Mouse (Mus musculus) CD4-positive, CD25-positive, alpha-beta regulatory T cell, adult 4 months (primary cell): ENCODE results near the gene Cinp. TPM values are rescaled to one million over a fixed set of nuclear protein-coding genes. Genes with fewer than 3 reads are reported as not detected.
A peak's percentile ranks its signal among the peaks of the same experiment; 100 is the strongest.

Experiments used
- ATAC-seq: one replicate; pipeline ENCODE4 v1.8.0; 2017
- polyA plus RNA-seq, 2 experiments: library from polyadenylated mRNA; unstranded; fragments of 100-300 nt; shearing (Covaris generic); gene quantifications; one replicate each; pipeline ENCODE4 v1.2.1; 2017

Cinp gene
- 10 to 100 TPM; 37.3 to 44.2 TPM for polyA plus RNA-seq

DNA sequence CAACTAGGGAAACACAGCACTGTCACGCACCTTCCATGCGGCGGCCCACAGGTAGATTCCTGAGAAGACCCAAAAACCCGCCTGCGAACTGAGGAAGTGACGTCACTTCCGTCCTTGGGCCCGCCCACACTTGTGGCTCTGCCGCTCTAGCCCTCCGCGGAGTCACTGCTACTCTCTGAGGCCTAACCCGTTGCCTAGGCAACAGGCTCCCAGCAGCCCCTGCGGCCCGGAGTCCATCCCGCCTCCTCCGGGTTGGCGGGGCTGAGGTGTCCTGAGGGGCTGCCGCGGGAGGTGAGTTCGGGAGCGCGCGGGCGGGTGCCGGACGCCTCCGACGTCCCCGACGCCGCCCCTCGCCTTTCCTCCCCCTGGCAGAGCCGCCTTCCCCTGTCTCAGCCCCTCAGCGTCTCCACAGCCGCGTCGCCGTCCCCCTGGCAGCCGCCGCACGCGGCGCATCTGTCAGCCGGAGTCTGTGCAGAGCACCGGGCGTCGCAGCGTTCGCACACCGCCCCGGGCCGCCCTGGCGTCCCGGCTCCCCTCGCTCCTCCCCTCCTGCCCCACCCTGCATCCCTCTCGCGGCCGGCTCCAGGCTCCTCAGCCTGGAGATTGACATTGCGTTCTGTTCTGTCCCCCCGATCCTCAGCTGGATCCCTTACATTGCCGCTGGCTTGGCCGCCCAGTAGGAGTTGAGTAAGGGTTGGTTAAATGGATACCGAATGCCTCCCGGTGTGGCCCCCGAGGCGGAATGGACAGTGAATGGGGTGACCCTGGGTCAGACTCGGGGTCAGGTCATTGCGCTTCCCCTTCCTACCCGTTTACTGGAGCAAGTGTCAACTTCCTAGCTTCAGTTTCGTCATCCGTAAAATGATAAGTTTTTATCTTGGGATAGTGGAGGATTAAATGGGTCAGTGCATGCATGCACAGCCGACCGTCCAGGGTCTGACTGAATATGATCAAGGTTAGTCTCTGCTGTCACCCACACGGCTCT lies at the start of gene Cinp, which contains the start of gene Tecpr2:
TSS of gene Cinp (minus strand) at position 110 of the 985 bp plus-strand sequence.
TSS of gene Tecpr2 (plus strand) at position 229 of the 985 bp plus-strand sequence.
- ATAC-seq: peak; percentile 97

DNA sequence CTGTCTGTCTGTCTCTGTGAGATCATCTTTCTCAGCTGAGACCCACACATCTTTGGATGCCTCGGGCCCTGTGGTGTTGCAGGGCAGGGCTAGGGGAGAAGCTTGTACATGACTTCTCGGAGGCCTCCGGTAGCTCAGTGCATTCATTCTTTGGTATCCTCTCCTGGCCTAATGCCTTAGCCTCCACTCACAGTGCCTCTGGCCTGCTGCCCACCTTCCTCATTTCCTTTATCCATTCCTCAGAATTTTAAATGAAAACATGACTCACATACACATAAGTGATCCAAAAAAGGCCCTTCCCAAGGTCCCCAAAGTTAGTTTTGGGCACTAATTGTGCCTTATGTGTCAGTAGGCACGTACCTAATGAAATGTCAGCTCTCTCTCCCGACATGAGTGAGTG lies 48.6 kb upstream of the Cinp start:
- no peak for ATAC-seq

DNA sequence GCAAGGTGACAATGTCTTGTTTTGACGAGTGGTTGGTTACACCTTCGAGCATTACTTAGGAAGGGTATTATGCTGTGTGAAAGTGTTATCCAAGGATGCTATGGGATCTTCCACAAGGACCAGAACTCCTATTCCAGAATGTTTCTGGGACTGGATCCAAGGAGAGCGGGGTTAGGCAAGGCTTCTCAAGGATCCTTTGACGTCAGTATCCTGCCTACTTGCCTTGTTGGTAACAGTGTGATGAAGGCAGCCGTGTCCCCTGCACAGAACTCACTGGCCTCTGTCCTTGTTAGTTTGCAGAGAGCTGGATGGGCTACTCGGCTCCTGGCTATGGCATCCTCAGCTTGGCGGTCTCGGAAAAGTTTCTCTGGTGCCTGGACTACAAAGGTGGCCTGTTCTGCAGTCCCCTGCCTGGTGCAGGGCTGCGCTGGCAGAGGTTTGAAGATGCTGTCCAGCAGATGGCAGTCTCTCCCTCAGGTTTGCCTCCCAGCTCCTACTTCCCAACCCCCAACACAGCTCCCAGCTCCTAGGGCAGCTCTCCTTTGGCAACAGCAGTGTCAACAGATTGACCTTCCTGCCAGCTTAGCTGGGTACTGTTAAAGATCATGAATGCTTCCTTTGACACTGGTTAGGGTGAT lies 47.2 kb upstream of the Cinp start:
- no peak for ATAC-seq

DNA sequence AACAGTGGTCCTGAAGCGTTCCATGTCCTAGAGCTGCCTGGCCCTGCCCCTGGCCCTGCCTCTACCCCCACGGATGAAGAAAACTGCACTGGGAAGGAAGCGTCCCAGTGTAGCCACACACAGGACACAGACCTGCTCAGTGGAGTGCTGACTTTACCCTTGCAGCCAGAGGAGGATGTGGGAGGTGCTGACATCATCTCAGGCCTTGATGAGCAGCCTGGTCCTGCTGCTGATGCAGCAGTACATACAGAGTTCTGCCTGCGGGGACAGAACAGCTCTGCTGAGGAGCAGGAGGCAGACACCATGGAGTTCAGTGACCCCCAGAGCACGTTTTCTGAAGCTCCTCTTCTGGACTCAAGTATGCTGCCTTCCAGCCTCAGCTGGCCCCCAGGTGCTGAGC lies 43.9 kb upstream of the Cinp start:
- no peak for ATAC-seq

DNA sequence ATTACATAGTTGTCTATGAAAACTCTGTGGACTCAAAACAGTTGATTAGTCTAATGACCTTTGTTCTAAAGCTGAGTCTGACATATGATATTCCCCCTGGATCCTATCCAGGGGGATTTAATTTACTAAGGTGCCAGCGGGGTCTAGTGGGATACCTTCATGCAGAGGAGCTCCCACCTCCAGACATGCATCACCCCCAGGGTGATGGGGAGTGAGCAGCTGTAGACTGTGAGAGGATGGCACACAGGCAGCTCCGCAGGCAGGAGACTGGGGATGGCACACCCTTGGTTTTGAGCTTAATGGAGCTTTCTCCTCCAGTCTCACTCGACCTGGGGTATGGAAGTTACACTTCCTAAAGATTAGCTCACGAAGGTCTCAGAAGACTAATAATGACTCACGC lies 32.6 kb upstream of the Cinp start:
- ATAC-seq: no peak

DNA sequence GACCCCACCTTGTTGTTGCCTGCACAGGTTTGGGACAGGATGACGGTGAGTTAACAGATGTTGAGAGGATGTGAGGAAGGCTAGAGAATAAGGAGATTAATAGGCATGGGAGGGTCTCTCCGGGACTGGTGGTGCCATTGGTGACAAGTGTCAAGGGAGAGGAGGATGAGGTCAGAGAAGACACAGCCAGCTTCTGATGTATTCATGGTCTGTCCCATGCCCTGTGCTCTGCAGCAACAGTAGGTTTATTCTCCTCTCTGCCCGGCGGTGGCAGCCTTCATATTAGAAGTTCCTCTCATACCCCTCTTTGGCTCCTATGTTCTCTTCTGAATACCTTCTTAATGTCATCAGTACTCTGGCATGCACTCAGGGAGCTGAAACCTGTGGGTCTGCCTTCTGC lies 31.3 kb upstream of the Cinp start:
- ATAC-seq: no peak

DNA sequence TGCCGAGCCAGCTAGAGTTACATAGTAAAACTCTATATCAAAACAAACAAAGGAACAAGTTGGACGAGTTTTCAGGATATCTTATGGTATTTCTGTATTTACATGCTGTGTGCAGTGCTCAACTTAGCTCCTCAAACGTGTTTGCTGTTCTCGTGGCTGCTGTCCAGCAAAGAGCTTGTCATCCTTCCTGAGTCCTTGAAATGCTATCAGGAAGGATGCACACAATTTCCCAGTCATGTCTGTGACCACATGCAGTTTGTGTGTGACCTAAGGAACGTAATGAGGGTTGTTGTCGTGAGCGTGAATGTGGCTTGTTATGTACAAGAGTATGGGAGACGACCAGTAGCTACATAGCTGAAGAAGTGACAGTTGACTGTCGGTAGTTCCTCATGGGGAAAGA lies 26.8 kb upstream of the Cinp start:
- ATAC-seq: no peak

DNA sequence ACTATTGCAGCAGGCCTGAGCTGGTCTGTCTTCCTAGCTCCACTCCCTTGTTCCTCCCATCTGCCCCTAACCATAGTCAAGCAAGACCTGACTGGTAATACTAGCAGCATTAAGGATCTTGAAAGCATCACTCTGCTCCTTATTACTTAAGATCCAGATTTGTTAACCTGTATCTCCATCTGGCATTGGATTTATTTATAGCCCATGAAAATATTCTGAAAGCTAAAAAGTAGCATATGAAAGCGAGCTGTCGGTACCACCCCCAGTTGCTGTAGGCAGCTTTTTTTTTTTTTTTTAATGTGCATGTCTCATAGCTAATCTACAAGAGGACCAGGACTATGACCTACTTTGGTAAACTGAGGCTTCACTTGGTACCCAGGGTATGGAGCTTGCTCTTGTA lies 21.0 kb upstream of the Cinp start:
- no peak for ATAC-seq

DNA sequence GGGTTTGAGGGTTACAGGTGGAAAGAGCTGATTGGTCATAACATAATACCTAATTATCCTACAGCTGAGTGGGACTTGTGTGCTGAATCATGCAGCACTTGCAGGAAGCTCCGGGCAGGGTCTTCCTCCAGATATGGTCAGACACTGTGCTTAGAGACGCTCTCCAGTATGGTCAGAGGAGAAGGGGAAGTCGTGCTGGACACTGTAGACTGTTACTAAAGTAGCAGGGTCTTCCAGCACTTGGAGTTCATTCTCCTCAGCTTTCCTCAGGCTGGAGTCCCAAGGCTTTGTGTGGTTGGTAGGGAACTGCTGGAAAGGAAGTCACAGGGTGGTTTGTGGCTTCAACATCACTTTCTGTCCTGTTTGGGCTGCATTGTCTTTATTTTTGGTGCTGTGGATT lies 18.9 kb upstream of the Cinp start:
- no peak for ATAC-seq

DNA sequence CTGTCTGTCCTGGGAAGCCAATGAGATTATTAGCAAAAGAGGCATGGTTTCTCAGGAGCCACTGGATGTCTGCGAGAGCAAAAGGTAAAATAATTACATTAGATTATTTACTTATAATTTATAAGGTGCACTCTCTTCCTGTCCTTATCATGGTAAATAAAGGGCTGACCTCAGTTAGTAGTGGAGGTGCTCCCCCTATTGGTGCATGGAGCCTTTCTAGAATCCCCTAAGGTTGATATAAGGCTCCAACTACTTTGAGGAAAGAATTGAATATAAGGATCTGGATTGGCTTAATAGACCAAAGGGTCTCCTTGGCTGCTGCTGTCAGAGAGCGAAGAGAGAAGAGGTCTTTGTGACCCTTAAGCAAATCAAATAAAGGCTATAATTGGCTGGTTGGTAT lies 14.6 kb upstream of the Cinp start:
- ATAC-seq: no peak

DNA sequence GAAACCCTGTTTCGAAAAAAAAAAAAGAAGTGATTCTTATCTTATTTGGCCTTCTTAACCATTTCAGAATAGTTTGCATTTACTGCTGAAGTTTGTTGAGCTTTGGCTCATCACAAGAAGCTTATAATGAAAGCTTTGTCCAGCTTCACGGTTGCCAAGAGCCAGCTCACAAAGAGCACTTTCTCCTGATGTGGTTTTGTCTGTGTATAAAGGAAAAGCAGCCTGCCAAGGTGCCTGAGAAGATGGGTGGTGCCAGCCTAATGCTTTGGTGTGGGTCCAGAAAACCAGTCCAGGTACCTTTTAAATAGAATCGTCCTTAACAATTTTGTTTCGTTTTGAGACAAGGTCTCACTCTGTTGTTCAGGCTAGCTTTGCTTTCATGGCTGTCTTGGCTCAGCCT lies 13.2 kb upstream of the Cinp start:
- no peak for ATAC-seq

DNA sequence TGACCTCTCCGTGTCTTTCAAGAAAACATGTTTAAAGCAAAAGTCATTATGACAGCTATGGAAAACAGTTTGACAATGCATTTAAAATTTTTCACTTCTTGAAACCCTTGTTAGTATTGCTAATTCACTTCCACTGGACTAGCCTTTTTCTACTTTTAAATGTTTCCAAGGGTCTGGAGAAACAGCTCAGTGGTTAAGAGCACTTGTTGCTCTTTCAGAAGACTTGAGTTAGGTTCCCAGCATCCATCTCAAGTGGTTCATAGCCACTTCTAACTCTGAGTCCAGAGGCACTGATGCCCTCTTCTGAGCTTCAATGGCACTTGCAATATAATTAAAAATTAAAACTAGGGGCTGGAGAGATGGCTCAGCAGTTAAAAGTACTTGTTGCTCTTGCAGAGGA lies 2.9 kb upstream of the Cinp start:
- ATAC-seq: no peak

DNA sequence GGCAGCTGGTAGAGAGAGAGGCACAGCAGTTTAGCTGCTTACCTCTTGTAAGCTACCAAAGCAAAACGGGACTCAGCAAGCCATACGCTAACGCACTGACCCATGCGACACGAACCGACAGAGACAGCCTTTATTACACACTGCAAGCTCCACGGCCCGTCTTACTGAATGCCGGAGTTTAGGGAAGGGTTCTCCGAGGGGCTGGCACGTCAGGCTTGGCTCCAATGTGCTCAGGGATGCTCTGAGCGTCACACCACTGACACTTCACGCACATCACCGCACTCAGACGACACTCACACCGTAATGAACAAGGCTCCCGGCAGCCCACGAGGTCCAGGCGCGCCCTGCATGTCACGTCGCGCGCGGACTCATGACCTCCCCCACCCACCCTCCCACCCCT lies 339 bp downstream of the Cinp start:
- peak; percentile 24 for ATAC-seq

DNA sequence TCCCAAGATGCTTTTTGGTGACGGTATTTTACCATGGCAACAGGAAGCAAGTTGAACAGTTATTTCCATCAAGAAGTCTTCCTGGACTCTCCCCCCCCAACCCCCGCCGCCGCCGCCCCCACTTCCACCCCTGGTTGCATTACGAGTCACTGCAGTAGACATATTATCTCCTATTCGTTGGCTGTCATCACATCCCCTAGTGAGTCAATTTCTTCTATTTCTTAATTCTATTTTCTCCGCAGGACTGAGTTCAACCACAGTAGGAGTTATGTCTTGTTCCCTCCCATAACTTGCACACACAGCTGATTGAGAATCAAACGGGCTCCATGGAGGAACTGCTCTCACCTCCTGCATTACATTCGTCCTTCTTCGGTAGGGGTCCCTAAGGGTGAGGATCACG lies 839 bp downstream of the Cinp start:
- no peak for ATAC-seq

DNA sequence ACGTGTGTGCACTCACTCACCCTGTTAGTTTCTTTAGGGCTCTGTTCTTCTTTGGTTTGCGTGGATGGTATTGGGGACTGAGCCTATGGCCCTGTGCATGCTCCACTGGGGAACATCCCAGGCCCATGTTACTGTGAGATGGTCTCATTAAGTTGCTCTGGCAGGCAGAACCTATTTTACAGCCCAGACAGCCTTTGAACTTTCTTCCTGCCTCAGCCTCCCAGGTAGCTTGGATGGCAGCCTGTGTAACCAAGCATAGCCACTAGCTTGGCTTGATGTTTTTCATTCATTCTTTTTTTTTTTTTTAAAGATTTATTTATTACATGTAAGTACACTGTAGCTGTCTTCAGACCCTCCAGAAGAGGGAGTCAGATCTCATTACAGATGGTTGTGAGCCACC lies 3.7 kb downstream of the Cinp start:
- no peak for ATAC-seq

DNA sequence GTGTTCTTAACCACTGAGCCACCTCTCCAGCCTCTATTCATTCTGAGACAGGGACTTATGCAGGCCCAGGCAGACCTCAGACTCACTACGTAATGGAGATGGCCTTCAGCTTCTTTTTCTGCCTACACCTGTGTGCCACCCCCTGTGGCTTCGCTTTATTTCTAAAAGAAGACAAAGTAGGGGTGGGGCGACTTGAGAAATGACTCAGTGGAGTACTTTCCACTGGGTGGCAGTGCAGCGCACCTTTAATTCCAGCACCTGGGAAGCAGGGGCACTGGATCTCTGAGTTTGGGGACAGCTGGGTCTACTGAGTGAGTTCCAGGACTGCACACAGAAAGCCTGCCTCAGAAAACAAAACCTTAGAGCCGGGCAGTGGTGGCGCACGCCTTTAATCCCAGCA lies 6.7 kb downstream of the Cinp start:
- ATAC-seq: no peak

DNA sequence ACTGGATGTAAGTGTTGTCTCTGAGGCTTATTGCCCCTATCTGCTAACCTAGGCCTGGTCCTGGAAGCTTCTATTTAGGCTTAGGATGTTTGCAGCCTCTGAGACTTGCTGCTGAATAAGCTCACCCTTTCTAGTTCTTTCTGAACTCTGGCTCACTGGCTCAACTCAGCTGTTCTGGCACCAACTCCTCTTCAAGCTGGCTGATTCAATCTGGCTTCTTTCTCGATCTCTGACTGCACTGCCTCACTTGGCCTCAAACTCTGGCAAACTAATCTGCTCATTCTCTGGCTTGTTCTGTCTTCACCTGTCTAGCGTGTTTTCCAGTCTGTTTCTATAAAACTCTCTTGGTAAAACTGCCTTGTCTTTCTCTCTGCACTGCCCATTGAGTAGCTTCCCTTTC lies 13.6 kb downstream of the Cinp start:
- ATAC-seq: no peak

DNA sequence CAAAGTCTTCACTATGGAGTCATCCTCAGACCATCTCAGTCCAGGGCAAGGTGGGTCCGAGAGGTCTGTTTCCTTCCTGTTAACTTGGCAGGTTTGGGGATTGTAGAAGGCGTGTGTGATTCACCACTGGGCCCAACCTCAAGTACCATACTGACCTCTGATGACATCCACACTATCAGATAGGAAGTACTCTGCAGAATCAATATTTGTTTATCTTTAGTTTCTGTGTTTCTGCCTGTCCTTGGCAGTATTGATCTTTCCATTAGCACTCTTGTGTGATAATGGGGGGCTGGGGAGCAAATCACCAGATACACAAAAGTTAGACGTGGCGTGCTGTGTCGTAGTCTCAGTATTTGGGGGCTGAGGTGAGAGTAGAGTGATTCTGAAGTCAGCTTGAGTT lies 17.7 kb downstream of the Cinp start:
- ATAC-seq: no peak

DNA sequence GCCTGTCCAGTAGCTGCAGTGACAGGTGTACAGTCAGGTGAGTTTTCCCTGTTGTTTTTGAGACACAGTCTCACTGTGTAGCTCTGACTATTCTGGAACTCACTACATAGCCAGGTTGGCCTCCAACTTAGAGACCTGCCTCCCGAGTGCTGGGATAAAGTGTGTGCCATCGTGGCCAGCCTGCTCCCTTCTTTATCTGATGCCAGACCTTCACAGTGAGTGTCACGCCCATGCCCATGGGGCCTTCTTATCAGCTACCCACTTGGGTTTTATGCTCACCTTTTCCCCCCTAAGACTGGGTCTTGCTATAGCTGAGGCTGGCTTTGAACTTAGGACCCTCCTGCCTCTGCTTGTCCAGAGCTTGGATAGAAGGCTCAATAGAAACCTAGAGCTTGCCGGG lies 18.8 kb downstream of the Cinp start:
- ATAC-seq: no peak

DNA sequence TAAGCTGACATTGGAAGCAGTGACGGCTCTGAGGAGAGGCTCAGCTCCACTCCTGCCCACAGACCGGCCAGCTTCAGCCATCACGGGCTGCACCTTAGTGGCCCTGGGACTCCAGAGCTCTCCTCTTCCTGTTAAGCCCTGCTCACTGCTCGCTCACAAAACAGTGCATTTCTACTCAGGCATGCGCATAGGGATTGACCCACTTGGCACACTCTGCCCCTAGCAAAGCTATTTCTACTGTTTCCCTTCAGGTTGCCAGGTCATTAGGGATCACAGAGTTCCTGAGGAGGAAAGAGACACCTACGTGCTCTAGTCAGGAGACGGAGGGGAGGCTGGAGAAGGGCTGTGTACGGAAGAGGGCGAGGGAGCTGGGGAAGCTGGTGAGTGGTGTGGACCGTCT lies 23.0 kb downstream of the Cinp start:
- no peak for ATAC-seq

DNA sequence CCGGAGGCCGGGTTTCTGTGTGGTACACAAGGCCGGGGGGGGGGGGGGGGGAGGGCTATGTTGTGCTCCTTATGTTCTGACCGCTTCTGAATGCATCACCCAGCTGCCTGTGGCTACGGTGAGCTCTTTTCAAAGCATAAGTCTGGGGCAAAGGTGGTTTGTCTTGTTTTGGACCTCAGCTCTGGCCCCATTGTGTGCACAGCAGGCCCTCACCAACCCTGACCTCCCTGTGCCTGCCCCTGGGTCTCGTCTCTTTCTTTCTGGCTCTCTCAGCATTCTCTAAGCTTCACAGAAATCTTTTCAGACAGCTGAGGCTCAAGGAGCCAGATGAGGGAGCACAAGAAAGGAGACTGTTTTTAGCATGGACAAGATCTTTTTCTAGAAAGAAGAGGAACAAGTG lies 23.4 kb downstream of the Cinp start:
- no peak for ATAC-seq

DNA sequence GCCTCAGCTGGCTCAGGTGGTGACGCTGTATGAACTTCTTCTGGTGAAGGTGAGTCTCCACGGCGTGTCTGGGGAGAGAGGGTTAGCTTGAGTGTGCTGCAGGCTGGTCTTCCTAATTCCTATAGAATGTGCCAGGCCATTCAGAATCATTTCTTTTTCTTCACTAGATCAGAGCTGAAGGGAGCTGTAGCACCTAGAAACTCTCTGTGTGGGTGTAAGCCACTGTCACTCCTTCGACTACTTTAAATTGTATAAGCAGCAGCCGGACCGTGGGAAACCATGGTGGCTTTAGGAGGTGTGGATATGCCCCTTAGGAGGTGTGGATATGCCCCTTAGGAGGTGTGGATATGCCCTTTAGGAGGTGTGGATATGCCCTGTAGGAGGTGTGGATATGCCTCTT lies 24.9 kb downstream of the Cinp start:
- no peak for ATAC-seq

DNA sequence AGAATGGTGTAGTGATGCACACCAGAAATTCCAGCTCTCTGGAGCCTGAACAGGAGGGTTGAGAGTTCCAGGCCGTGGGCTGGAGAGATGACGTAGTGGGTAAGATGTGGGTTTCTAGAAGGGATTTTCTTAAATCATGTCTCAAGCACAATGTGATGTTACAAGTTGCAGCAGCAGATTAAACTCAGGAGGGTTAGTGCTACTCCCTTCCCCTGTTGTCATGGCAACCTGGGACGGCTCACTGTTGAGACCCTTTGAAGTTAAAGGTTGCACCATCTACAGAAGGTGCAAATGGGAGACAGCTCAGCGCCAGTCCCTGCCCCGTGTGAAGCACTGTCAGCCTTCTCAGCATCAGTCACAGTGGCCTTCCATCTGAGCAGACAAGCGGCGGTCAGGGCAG lies 27.7 kb downstream of the Cinp start:
- ATAC-seq: peak; percentile 51

DNA sequence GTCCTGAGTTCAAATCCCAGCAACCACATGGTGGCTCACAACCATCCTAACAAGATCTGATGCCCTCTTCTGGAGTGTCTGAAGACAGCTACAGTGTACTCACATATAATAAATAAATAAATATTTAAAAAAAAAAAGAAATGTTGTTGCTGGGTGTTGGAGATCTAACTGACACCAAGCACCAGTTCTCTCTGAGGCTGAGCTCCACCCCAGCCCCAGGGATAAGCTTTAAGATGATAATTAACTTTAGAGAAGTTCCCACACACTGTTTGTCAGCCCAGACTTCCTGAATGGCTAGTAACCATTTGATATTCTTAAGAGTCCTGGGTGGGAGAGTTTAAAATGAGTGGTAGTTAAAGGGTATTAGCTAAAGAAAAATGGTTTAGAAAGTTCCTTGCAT lies 28.7 kb downstream of the Cinp start:
- no peak for ATAC-seq
